Mouse (Mus musculus): ENCODE results near the gene Xxylt1. TPM values are rescaled to one million over a fixed set of nuclear protein-coding genes. Genes with fewer than 3 reads are reported as not detected.

Xxylt1 gene
- total RNA-seq, 1 experiment = 22.6 TPM

GRCm38 (mm10) chr16:30939210-30939609, 142.0 kb downstream of the Xxylt1 start:
- in situ Hi-C loops (cut with MboI; ENCODE audit: low sequenced_read_pairs in 2 of 2, unreplicated experiment in 2 of 2) = no loop called here
- Histone ChIP-seq H3K4me1 (ENCODE audit: control insufficient read depth in 2 of 2, insufficient read depth in 2 of 2, low read length in 2 of 2, poor library complexity in 1 of 2) (peaks cover 16 to 38% of the 10 kb centered on the region in 2 experiments), H3K27ac (ENCODE audit: insufficient read depth, low read depth, low read length, poor library complexity, severe bottlenecking) (peak overlapping the region; percentile 34; the same call in 1 of the 2 replicates), H3K4me3 (ENCODE audit: insufficient read depth in 1 of 2, low read depth in 1 of 2, low read length in 2 of 2, poor library complexity in 1 of 2, severe bottlenecking in 1 of 2) (peak overlapping the region in 1 of 2 experiments; percentile 20; a peak in 1 of 4 replicates), H3K9ac (ENCODE audit: insufficient read depth, low read depth, low read length, poor library complexity, severe bottlenecking) (no peak overlapping the region), H3K36me3 (ENCODE audit: control insufficient read depth, insufficient read depth, low read length, poor library complexity, severe bottlenecking) (no peaks in the 10 kb centered on the region), H3K9me3 (ENCODE audit: control insufficient read depth, insufficient read depth, low read depth, low read length) (no peaks in the 10 kb centered on the region)
- DNase-seq (ENCODE audit: low read depth, low spot score) = no peak
- TF ChIP-seq HCFC1 (IDR thresholded peaks at IDR 0.05; ENCODE audit: borderline replicate concordance, insufficient read depth, low read length) (no peak), ZNF384 (IDR thresholded peaks at IDR 0.05; ENCODE audit: low read depth, low read length) (no peak), CHD2 (IDR thresholded peaks at IDR 0.05; ENCODE audit: low read depth, low read length) (no peak), ZC3H11A (IDR thresholded peaks at IDR 0.05; ENCODE audit: borderline replicate concordance, low read depth, low read length) (0 out of 2 replicates have a peak, but pooled peaks have one; percentile 2), MAFK (IDR thresholded peaks at IDR 0.05; ENCODE audit: insufficient read depth, low read depth, low read length) (no peak)

- Histone ChIP-seq H3K4me1 (ENCODE audit: control insufficient read depth in 2 of 2, insufficient read depth in 2 of 2, low read length in 2 of 2, poor library complexity in 1 of 2) (peaks cover 16 to 36% of the 10 kb centered on the region in 2 experiments), H3K9me3 (ENCODE audit: control insufficient read depth, insufficient read depth, low read depth, low read length) (no peaks in the 10 kb centered on the region), H3K9ac (ENCODE audit: insufficient read depth, low read depth, low read length, poor library complexity, severe bottlenecking) (no peak overlapping the region), H3K4me3 (ENCODE audit: insufficient read depth in 1 of 2, low read depth in 1 of 2, low read length in 2 of 2, poor library complexity in 1 of 2, severe bottlenecking in 1 of 2) (no peak overlapping the region), H3K36me3 (ENCODE audit: control insufficient read depth, insufficient read depth, low read length, poor library complexity, severe bottlenecking) (no peaks in the 10 kb centered on the region), H3K27ac (ENCODE audit: insufficient read depth, low read depth, low read length, poor library complexity, severe bottlenecking) (no peak overlapping the region)
- in situ Hi-C loops (cut with MboI; ENCODE audit: low sequenced_read_pairs in 2 of 2, unreplicated experiment in 2 of 2) = no loop called here
- no peak for DNase-seq (ENCODE audit: low read depth, low spot score)
- TF ChIP-seq HCFC1 (IDR thresholded peaks at IDR 0.05; ENCODE audit: borderline replicate concordance, insufficient read depth, low read length) = no peak
- TF ChIP-seq MAFK (IDR thresholded peaks at IDR 0.05; ENCODE audit: insufficient read depth, low read depth, low read length) = no peak
- no peak for TF ChIP-seq ZC3H11A (IDR thresholded peaks at IDR 0.05; ENCODE audit: borderline replicate concordance, low read depth, low read length)
- no peak for TF ChIP-seq CHD2 (IDR thresholded peaks at IDR 0.05; ENCODE audit: low read depth, low read length)
- TF ChIP-seq ZNF384 (IDR thresholded peaks at IDR 0.05; ENCODE audit: low read depth, low read length) = no peak
Observed at GRCm38 (mm10) chr16:30938664-30939063, 142.6 kb downstream of the Xxylt1 start.

- Histone ChIP-seq H3K4me3 (ENCODE audit: insufficient read depth in 1 of 2, low read depth in 1 of 2, low read length in 2 of 2, poor library complexity in 1 of 2, severe bottlenecking in 1 of 2) (no peak overlapping the region), H3K27ac (ENCODE audit: insufficient read depth, low read depth, low read length, poor library complexity, severe bottlenecking) (no peak overlapping the region), H3K9ac (ENCODE audit: insufficient read depth, low read depth, low read length, poor library complexity, severe bottlenecking) (no peak overlapping the region), H3K9me3 (ENCODE audit: control insufficient read depth, insufficient read depth, low read depth, low read length) (no peaks in the 10 kb centered on the region), H3K36me3 (ENCODE audit: control insufficient read depth, insufficient read depth, low read length, poor library complexity, severe bottlenecking) (no peaks in the 10 kb centered on the region), H3K4me1 (ENCODE audit: control insufficient read depth in 2 of 2, insufficient read depth in 2 of 2, low read length in 2 of 2, poor library complexity in 1 of 2) (peaks cover 18 to 41% of the 10 kb centered on the region in 2 experiments)
- in situ Hi-C loops (cut with MboI; ENCODE audit: low sequenced_read_pairs in 2 of 2, unreplicated experiment in 2 of 2) = no loop called here
- DNase-seq (ENCODE audit: low read depth, low spot score) = no peak
- TF ChIP-seq HCFC1 (IDR thresholded peaks at IDR 0.05; ENCODE audit: borderline replicate concordance, insufficient read depth, low read length) (no peak), CHD2 (IDR thresholded peaks at IDR 0.05; ENCODE audit: low read depth, low read length) (no peak), ZNF384 (IDR thresholded peaks at IDR 0.05; ENCODE audit: low read depth, low read length) (no peak), ZC3H11A (IDR thresholded peaks at IDR 0.05; ENCODE audit: borderline replicate concordance, low read depth, low read length) (no peak), MAFK (IDR thresholded peaks at IDR 0.05; ENCODE audit: insufficient read depth, low read depth, low read length) (no peak)
Observed at GRCm38 (mm10) chr16:30937665-30938064, 143.6 kb downstream of the Xxylt1 start.

GRCm38 (mm10) chr16:30936471-30936870, 144.8 kb downstream of the Xxylt1 start:
- in situ Hi-C loops (cut with MboI; ENCODE audit: low sequenced_read_pairs in 2 of 2, unreplicated experiment in 2 of 2) = no loop called here

More at GRCm38 (mm10) chr16:30936471-30936870, 144.8 kb downstream of the Xxylt1 start:
- DNase-seq (ENCODE audit: low read depth, low spot score) = no peak
- H3K4me3 ChIP-seq (ENCODE audit: insufficient read depth in 1 of 2, low read depth in 1 of 2, low read length in 2 of 2, poor library complexity in 1 of 2, severe bottlenecking in 1 of 2) = 0 out of 4 replicates have a peak overlapping the region, but pooled peaks of 1 of the 2 experiments have one; percentile 7
- peak overlapping the region; percentile 21; the same call in 1 of the 2 replicates for H3K27ac ChIP-seq (ENCODE audit: insufficient read depth, low read depth, low read length, poor library complexity, severe bottlenecking)
- no peak for TF ChIP-seq ZNF384 (IDR thresholded peaks at IDR 0.05; ENCODE audit: low read depth, low read length)
- no peak for TF ChIP-seq MAFK (IDR thresholded peaks at IDR 0.05; ENCODE audit: insufficient read depth, low read depth, low read length)
- no peak for TF ChIP-seq CHD2 (IDR thresholded peaks at IDR 0.05; ENCODE audit: low read depth, low read length)
- TF ChIP-seq ZC3H11A (IDR thresholded peaks at IDR 0.05; ENCODE audit: borderline replicate concordance, low read depth, low read length) = no peak
- no peak for TF ChIP-seq HCFC1 (IDR thresholded peaks at IDR 0.05; ENCODE audit: borderline replicate concordance, insufficient read depth, low read length)
- peaks cover 18 to 47% of the 10 kb centered on the region in 2 experiments for H3K4me1 ChIP-seq (ENCODE audit: control insufficient read depth in 2 of 2, insufficient read depth in 2 of 2, low read length in 2 of 2, poor library complexity in 1 of 2)
- no peaks in the 10 kb centered on the region for H3K36me3 ChIP-seq (ENCODE audit: control insufficient read depth, insufficient read depth, low read length, poor library complexity, severe bottlenecking)
- H3K9ac ChIP-seq (ENCODE audit: insufficient read depth, low read depth, low read length, poor library complexity, severe bottlenecking) = no peak overlapping the region
- H3K9me3 ChIP-seq (ENCODE audit: control insufficient read depth, insufficient read depth, low read depth, low read length) = no peaks in the 10 kb centered on the region
